Mouse (Mus musculus) embryo, embryonic 10.5 days (tissue): ENCODE measurements around the gene Sdhb.

Experiments used
- DNase-seq: peaks from one replicate; pipeline ENCODE4 v3.0.0-alpha.2; 2015; ENCODE audit warnings: low spot score

Gene Sdhb

DNA sequence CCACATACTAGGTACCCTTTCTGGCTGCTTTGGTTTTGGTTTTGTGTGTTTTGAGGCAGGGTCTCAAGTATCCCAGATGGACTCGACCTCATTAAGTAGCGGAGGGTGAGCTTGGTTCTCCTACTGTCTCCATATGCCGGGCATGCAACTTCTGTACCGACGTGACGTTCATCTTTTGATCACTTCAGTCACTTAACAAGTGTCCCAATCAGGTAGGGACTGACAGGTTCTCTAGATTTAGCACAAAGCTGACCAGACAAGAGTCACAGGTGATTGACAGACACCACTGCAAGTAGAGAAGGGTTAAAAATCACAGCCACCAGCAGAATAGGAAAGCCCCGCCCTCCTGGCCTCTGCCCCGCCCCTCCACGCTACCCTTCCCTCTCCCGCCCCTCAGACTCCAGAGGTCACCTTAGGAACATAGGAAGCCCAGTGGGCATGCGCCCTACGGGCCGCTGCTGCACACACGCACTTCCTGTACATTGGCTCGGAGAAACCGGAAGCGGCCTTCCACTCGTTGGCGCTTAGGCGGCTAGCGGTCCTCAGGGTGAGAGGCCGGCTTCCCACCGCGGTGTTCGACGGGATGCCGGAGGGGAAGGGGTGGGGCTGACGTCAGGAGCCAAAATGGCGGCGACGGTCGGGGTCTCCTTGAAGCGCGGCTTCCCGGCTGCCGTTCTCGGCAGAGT lies at the start of gene Sdhb:
TSS of gene Sdhb (plus strand) at position 423 of the 686 bp plus-strand sequence.
- DNase-seq = peak; percentile 99

DNA sequence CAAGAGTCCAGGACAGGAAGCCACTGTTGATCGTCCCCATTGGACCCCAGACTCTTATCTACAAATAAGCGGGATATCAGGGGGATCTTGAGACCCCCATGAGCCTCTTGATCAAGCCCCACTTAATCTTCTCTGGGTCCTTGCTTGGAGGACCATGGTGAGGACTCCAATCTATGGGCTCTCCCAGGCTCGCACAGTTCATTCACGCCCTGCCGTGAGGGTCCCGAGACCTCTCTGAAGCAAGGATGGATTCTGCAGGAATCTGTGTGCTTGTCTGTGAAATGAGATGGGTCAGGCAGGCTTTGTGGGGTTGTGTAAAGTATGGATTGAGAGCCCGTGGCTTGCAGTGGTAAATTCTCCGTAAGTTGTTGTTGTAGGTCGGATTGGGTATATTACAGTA lies 49.6 kb upstream of the Sdhb start:
- DNase-seq = no peak

DNA sequence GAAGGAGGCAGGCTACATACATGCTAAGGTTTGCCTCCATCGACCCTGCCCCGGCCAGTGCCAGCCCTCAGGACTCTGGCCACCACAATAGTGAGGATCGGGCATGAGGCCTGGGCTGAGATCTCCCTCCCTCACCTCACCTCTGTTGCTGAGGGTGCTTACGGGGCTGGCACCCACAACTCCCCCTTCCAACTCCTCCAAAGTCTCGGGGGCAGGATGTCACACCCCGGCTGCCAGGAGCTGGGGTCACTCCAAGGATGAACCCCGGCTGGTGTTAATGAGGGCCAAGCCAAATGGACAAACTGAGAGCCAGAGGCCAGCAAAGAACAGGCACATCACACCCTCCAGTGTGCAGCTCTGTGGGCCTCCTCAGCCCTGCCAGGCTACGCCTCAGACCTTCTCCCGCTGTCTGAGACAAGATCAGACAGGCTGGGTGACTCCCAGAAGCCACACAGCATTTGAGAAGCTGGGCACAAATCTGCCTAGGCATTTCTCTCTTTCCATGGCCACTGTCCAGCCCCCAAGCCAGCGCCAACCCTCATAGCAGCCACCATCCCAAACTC lies 48.7 kb upstream of the Sdhb start:
- no peak for DNase-seq

DNA sequence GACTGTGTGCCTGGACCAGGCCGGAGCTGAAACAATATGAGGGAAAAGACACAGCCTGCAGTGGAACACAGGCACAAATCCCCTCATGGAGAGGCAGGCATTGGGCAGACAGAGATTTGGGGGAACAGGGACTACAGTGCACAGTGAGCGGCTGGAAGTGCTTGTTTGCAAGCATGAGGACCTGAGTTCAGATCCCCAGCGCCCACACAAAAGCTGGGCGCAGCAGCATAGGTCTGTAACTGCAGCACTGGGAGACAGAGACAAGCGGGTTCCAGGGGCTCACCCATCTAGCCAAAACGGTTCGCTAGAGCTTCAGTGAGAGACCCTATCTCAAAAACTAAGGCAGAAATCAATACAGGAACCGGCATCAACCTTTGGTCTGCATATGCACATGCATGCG lies 47.4 kb upstream of the Sdhb start:
- DNase-seq = no peak

DNA sequence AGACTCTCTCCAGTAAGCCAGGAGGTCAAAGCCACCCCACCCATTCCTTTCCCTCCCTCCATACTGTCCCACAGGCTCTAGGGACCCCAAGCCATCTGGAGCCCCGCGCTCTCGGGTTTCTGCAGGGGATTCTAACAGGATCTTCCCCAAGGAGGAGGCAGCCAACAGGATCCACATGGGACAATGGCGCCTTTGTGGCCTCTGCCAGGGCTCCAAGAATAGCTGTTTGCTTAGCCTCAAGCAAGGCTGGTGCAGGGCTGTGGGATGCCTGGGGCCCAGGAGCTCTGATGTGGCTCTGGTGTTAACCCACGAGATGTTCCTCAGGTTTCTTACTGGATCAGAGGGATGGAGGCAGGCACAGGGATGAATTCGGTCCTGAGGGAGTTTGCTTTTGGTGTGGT lies 46.3 kb upstream of the Sdhb start:
- DNase-seq = peak; percentile 37

DNA sequence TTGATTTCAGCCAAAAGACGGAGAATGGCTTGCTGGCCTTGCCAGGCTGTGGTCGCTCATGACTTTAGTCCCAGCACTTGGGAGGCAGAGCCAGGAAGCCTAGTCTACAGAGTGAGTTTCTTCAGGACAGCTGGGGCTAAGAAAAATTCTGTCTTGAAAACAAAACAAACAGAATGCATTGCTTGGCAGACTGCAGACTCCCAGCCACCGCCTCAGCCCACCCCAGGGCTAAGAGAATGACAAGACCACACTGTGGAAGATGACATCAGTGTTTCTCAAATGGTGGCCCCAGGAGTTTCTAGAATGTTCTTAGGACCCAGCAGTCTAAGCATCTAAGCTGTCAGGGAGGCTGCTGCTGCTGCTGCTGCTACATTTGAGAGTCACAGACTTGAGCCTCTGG lies 45.8 kb upstream of the Sdhb start:
- DNase-seq = no peak

DNA sequence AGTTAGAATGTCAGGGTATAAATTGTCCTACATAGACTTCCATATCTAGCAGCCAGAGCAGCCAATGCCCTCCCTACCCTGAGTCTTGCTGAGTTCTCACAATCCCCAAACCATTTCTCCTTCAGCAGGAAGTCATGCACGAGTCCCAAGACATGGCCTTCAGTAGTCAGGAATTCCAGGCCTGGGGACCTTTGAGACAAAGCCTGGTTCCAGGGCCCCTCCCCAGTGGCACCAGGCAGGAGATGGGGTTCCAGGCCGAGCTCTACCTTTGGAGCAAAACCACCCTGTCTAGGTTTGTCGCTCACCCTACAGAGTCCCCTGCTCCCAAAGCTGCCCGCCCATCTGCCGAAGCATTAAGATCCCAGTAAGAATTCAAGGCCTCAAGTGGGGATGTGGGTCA lies 44.7 kb upstream of the Sdhb start:
- no peak for DNase-seq

DNA sequence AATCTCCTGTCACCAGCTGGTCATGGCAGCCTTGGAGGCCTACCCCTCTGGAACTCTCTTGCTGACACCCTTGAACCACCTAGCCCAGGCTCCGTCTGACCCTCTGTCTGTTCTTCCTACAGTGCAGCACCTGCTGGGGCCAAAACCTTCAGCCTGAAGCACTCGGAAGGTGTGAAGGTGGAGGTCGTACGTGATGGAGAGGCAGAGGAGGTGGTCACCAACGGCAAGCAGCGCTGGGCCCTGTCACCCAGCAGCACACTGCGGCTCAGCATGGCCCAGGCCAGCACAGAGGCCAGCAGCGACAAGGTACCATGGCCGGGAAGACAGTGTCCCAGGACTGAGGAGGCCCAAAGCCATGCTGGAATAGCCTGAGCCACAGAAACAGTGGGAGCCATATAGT lies 43.6 kb upstream of the Sdhb start:
- no peak for DNase-seq

DNA sequence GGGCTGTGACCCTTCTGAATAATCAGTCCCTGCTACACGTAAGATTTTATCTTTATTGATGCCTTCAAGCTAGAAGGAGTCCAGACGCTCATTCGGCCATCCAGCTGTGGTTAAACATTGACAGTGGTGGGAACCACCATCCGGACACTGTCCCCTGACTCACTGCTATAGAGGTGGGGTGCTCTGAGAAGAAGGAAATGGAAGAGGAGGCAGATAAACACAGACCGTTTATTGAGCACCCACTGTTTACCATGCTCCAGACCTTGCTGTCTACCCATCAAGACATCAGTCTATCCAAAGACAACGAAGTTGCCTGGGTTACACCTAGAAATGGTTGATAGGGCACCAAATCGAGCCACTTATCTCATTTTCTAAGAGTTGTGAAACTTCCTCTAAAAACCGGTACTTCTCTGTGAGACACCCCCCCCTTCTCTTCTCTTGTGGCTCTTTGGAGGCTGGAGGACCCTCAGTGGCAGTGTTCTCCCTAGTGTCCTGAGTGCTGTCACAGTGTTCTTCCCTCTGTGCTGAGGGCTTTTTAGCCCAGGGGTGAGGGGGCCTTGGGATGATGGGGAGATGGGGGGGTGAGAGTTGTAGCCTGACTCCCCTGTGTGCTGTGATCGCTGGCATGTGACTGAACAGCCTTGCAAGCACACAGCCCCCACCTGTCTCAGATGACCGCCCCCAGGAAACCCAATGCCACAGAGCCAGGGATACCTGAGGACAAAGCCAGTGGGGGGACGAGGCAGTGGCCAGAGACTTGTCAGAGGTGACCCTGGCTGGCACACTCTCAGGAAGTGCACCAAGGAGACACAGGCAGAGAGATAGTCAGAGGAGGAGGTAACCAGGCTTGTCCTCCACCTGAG lies 40.8 kb upstream of the Sdhb start:
- DNase-seq = no peak

DNA sequence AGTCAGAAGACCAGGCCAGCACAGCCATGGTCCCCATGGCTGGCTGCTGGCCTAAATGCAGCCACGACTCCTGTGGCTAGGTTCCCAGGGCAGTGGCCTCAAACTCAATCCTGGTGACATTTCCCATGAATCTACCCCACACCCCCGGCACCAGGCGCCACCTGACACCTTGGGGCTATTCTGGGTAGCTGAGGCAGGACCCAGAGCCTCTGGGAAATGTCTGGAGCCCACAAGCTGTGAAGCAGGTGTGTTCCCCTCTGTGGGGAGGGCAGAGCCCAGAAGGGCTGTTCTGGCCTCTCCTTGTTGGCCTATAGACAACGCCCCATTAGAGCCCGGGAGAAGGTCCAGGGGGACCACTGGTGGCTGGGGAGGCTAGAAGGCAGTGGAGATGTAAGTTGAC lies 38.5 kb upstream of the Sdhb start:
- no peak for DNase-seq

DNA sequence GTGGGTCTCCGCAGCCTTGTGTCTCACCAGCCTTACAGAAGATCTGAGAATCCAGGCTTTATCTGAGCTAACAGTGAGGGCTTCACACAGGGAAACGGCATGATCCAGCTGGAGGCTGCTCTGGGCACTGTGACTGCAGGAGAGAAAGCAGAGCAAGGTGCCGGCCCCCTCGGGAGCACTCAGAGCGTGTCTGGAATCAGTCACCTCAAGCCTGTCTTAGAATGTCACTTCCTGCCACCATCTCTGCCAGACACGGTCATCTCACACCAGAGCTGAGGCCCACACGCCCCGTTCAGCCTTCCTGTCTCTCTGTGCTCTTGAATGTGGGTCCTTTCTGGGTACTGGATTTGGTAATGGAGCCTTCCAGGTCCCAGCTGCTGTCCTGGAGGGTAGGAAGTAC lies 35.4 kb upstream of the Sdhb start:
- DNase-seq = no peak

DNA sequence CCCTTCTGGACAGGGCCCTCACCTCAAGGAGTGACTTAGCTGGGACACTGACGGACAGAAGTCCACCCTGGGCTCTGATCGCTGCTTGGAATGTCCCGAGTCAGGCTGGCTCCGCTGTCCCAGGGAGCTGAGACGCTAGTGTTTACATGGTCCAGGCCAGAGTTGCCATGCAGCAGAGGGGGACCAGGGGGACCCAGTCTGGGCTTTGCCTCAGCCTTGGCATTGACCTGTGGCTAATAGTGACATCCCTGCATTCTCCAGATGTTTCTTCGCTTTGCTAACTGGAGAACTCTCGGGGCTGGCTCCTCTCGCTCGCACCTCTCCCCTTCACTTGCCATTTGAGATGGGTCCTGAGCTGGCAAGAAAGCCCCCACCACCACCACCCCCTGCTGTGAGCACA lies 32.7 kb upstream of the Sdhb start:
- no peak for DNase-seq

DNA sequence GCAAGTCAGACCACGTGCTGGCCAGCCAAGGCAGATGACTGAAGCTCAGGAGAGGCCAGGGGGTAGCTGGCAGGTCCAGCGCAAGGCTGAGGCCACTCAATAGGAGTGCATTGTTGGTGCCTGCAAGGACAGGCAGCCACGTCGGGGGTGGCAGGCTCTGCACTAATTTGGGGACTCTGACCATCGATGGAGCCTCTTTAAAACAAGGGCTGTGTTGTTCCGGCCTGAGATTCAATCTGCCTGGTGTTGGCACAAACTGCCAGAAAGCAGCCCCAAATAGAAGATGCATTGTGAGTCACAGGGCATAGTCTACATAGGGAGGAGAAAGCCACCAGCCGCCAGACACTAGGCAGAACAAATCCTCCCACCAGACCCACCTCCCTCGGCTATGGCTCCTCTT lies 31.3 kb upstream of the Sdhb start:
- no peak for DNase-seq

DNA sequence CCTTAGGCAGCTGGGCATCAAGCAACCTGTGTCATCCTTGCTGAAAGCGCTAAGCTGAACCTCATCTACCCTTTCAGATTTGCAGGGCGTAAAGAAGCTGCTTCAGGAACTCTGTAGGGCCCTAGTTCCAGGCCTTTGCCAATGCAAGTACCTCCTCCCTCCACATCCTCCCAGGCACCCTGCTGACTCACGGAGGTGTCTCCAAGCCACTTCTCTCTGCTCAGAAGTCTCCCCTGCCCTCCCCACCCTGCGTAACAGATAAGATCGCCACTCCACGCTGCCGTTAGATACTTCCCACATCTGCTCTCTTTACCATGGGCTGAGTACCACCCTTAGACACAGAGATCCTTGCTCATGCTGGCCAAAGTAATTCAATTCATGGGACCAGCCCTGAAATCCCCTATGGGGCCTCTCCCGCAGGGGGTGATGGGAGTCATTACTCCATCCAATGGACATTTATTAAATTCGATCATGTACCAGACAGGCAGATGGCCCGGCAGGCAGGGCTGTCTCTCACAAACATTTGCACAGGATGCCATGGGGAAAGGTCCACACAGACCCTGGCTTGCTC lies 30.0 kb upstream of the Sdhb start:
- no peak for DNase-seq

DNA sequence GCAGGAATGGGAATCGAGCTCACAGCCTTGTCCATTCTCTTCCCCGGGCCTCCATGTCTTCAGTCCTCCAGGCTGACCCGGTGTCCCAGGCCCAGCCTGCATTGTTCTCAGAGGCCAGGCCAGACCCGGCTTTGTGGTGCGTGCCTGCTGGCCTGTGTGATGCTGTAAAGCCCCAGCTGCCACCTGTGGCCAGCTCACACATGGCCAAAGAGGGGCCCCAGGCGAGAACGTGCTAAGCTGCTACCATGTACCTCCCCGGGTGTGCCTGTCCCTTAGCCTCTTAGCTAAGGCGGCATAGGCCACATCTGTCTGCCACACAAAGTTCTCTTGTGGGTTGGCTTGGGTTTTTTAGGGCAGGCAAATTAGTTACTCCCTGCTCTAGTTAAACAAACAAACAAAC lies 25.4 kb upstream of the Sdhb start:
- DNase-seq = no peak

DNA sequence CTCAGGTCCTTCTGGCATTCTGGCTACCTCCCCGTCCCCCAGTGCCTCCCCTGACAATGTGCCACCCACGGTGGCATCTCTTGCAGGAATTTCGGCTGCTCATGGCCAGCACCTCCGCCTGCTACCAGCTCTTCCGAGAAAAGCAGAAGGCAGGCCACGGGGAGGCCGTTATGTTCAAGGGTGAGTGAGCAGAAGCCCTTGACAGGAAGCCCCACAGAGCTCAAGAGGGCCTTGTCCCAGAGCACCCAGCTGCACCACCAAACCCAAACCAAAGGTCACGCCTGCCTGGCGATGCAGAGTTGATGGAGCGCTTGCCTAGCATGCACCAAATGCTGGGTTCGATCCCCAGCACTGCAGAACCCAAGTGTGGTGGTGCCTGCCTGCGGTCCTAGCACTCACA lies 16.6 kb upstream of the Sdhb start:
- no peak for DNase-seq

DNA sequence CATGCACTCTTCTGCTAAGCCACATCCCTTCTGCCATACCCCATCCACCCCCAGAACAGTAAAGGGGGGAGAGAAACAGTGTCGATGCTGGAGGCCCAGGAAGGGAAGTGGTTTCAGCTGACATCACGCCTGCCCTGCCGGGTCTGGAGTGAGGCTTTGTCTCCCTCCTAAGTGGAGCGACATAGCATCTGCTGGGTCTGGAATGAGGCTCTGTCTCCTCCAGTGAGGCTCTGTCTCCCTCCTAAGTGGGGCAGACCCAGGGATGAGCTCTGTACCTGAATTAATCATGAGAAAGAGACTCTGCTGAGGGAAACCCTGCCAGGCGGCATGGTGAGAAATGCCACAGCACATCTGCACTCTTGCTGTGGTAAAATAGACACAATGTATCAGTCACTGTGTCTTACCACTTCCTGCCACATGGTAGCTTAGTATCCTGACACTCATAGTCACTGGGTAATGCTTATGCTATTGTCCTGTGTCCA lies 16.0 kb upstream of the Sdhb start:
- DNase-seq = no peak

DNA sequence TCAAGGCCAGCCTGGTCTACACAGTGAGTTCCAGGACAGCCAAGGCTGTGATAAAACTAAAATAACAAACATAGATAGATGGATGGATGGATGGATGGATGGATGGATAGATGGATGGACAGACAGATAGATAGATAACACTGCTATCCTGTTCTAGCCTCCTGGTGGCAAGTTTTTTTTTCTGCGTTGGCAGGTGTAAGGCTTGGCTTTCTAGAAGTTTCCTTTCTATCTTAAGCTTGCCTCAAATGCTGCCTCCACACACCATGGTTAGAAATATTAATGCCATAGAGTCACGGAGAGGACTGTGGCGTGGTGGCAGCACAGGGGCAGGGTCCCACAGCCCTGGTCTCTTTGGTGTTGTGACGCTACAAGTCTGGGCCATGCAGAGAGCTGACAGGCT lies 15.4 kb upstream of the Sdhb start:
- no peak for DNase-seq

DNA sequence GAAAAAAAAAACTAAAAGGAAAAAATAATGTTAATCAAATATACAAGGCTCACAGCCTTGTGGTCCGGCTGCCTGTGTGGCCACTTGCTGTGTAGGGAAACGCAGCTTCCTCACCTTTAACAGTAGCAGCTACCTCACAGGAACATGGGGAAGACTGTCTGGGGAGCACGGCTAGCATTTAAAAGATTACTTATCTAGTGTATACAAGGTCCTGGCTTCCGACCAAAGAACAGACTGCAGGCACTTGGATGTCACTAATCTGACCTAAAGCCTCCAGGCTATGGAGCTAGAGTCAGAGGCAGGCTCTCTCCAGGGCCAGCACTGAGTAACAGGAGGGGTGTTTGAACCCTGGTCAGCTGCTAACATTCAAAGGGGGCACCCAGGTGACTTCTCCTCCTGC lies 15.0 kb upstream of the Sdhb start:
- DNase-seq = no peak

DNA sequence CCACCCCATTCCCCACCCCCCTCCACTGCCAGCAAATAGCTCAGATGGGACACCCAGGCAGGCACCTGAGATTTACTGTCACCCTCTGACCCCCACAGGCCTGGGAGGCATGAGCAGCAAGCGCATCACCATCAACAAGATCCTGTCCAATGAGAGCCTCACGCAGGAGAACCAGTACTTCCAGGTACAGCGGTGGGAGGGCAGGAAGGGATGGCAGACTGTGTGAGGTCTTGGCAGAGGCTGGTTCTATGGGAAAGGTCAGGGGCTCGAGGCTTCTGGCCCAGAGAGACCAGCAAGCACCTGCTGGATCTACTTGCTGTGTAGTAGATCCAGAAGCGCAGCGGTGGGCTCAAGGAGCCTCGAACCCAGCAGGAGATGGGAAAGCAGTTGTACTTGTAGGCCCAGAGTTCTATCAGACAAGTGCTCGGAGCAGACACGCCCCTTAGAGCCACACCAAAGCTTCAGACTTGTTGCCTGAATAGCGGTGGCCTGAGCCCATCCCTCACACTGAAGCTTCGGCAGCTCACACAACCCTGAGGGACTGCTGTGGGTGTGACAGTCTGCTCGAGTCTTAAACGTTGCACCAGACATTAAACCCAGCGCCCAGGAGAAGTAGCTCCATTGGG lies 14.3 kb upstream of the Sdhb start:
- no peak for DNase-seq

DNA sequence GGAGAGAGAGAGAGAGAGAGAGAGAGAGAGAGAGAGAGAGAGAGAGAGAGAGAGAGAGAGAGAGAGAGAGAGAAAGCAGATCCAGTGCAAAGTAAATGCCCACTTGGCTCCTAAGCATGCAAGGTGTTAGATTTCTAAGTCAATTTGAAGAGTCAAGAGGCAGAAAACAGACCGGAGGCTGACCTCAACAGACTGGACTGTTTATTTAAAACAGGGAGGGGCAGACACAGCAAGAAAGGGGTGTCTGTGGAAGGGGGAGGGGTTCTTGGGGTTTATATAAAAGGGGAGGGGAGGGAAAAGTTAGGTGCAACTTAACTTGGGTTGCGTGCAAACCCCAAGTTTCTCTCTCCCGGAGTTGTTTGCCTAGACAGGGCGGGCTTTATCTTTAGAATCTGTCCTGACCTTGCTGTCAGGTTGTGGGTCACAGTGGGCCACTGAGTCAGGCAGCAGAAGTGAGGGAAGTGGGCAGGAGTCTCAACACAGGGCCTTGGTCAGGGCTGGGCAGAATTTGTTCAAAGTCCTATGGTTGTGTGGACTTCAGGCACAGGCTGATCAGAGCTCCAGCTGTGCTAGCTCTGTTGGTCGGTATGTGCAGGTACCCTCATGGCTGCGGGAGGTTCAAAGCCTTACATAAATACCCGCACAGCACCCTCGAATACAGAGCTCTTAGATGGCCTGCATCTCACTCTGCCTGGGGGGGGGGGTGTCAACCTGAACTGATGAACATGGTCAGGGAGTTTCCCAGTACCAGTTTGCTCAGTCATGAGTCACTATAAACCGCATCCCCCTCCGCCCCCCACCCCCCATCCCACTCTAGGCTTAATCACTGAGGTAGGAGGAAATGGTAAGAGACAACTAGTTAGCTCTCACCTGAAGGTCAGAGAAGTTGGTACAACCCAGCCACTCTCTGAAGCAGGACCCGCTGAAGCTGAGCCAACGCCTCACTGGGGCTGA lies 13.2 kb upstream of the Sdhb start:
- DNase-seq = no peak
